Mouse (Mus musculus) embryonic facial prominence, embryonic 11.5 days (tissue): ENCODE data around the gene Tbc1d16. TPM values are rescaled to one million over a fixed set of nuclear protein-coding genes. Genes with fewer than 3 reads are reported as not detected.
"Not testable (repeated sequence)": the region's sequence is repeated elsewhere in the genome, so short reads cannot be mapped to it uniquely, and the experiment has no call there.

ENCODE experiments used
- ATAC-seq: fragments of 200-750 bp; cut with Nextera tagmentation; replicated peaks from 2 replicates; pipeline ENCODE4 v1.8.0; 2017; ENCODE audit warnings: low read depth; ENCODE audit not compliant: insufficient number of reproducible peaks, low FRiP score, low TSS enrichment
- DNase-seq: peaks from one replicate; pipeline ENCODE4 v3.0.0-alpha.2; 2015; ENCODE audit warnings: low spot score
- H3K27ac ChIP-seq: fragments of 300-500 bp; sonication (generic); replicated peaks from 2 replicates; pipeline ENCODE4 v1.5.1; 2014; ENCODE audit warnings: mild to moderate bottlenecking, low read depth, low read length, control low read depth
- H3K27me3 ChIP-seq: fragments of 300-500 bp; sonication (generic); 2 replicates; pipeline ENCODE4 v1.6.1; 2014; ENCODE audit warnings: mild to moderate bottlenecking, low read length, moderate library complexity, mixed read lengths; ENCODE audit not compliant: control insufficient read depth, insufficient read depth
- H3K36me3 ChIP-seq: fragments of 300-500 bp; sonication (generic); replicated peaks from 2 replicates; pipeline ENCODE4 v1.6.1; 2014; ENCODE audit warnings: low read depth, mild to moderate bottlenecking, low read length, moderate library complexity, mixed read lengths; ENCODE audit not compliant: control insufficient read depth, insufficient read depth
- H3K4me1 ChIP-seq: fragments of 300-500 bp; sonication (generic); 2 replicates; pipeline ENCODE4 v1.6.1; 2014; ENCODE audit warnings: low read length, mixed read lengths; ENCODE audit not compliant: control insufficient read depth, insufficient read depth
- H3K4me2 ChIP-seq: fragments of 300-500 bp; sonication (generic); 2 replicates; pipeline ENCODE4 v1.6.1; 2014; ENCODE audit warnings: low read depth, mild to moderate bottlenecking, control low read depth, low read length, moderate library complexity
- H3K4me3 ChIP-seq: fragments of 300-500 bp; sonication (generic); 2 replicates; pipeline ENCODE4 v1.5.1; 2014; ENCODE audit warnings: low read depth, low read length, control low read depth
- H3K9ac ChIP-seq: fragments of 300-500 bp; sonication (generic); replicated peaks from 2 replicates; pipeline ENCODE4 v1.6.1; 2014; ENCODE audit warnings: mild to moderate bottlenecking, control low read depth, low read length
- H3K9me3 ChIP-seq: fragments of 300-500 bp; sonication (generic); replicated peaks from 2 replicates; pipeline ENCODE4 v1.6.1; 2016; ENCODE audit warnings: mild to moderate bottlenecking, low read length, inconsistent platforms, mixed read lengths; ENCODE audit not compliant: control insufficient read depth
- WGBS: fragments of 180-500 bp; shearing (Covaris S2); extraction: QIAGEN DNeasy Blood & Tissue Kit; methylation state at CpG from one replicate; pipeline ENCODE4 v1.1.7; 2014; 5-methylcytosine and 5-hydroxymethylcytosine counted together
- microRNA-seq: library from miRNA; unstranded; fragments of <30 nt; microRNA quantifications from one replicate; pipeline ENCODE4, GENCODE M21; 2016; ENCODE audit warnings: borderline number of aligned reads
- polyA plus RNA-seq: library from polyadenylated mRNA; unstranded; fragments of >200 nt; fragmentation: Nextera tagmentation; extraction: Ambion mirVana; gene quantifications from 2 replicates; pipeline ENCODE4 v1.2.1, GENCODE M21; 2014

Tbc1d16 gene
- polyA plus RNA-seq, 1 experiment from 2014 or later: 9.5 TPM

GRCm38 (mm10) chr11:119103991-119104390 is 124.3 kb downstream of the Tbc1d16 start:
- Histone ChIP-seq H3K9ac (no peak overlapping the region), H3K9me3 (no peaks in the 10 kb centered on the region), H3K36me3 (no peaks in the 10 kb centered on the region), H3K4me1 (no peaks in the 10 kb centered on the region; the same call in 1 of the 2 replicates), H3K27me3 (no peaks in the 10 kb centered on the region), H3K4me3 (no peak overlapping the region), H3K4me2 (no peak overlapping the region), H3K27ac (no peak overlapping the region)
- 85% methylated on average over 3 of the region's 3 CpGs for WGBS
- no peak for ATAC-seq
- no peak for DNase-seq

GRCm38 (mm10) chr11:119100355-119100754 is 127.9 kb downstream of the Tbc1d16 start:
- not testable (repeated sequence) for ATAC-seq, H3K4me1 ChIP-seq, H3K9ac ChIP-seq, H3K4me3 ChIP-seq, DNase-seq, H3K36me3 ChIP-seq, H3K9me3 ChIP-seq, H3K27me3 ChIP-seq, H3K27ac ChIP-seq, H3K4me2 ChIP-seq
- WGBS: 75% methylated on average over 4 of the region's 4 CpGs

- no peaks in the 10 kb centered on the region for H3K36me3 ChIP-seq
- 68% methylated on average over 4 of the region's 4 CpGs for WGBS
- peaks cover 3% of the 10 kb centered on the region; the same call in 1 of the 2 replicates for H3K27me3 ChIP-seq
- no peaks in the 10 kb centered on the region for H3K9me3 ChIP-seq
- no peak overlapping the region for H3K4me2 ChIP-seq
- no peak overlapping the region for H3K9ac ChIP-seq
- ATAC-seq (no peak), DNase-seq (no peak)
- H3K4me1 ChIP-seq: no peaks in the 10 kb centered on the region
- H3K27ac ChIP-seq: no peak overlapping the region
- no peak overlapping the region for H3K4me3 ChIP-seq
These were observed 130.1 kb downstream of the Tbc1d16 start for GRCm38 (mm10) chr11:119098202-119098601.

GRCm38 (mm10) chr11:119095441-119095840 is 132.9 kb downstream of the Tbc1d16 start:
- ATAC-seq (no peak), DNase-seq (no peak)
- Histone ChIP-seq H3K4me1 (no peaks in the 10 kb centered on the region; the same call in 1 of the 2 replicates), H3K9ac (no peak overlapping the region), H3K9me3 (no peaks in the 10 kb centered on the region), H3K36me3 (no peaks in the 10 kb centered on the region), H3K27me3 (peaks cover 5% of the 10 kb centered on the region), H3K27ac (no peak overlapping the region), H3K4me2 (no peak overlapping the region), H3K4me3 (no peak overlapping the region)
- 47% methylated on average over 3 of the region's 3 CpGs for WGBS

GRCm38 (mm10) chr11:119093322-119093721 is 135.0 kb downstream of the Tbc1d16 start:
- H3K4me2 ChIP-seq: no peak overlapping the region
- ATAC-seq: no peak
- no peak overlapping the region for H3K27ac ChIP-seq
- H3K4me3 ChIP-seq: no peak overlapping the region
- H3K27me3 ChIP-seq: peaks cover 25% of the 10 kb centered on the region
- no peaks in the 10 kb centered on the region for H3K9me3 ChIP-seq
- WGBS: 43% methylated on average over 1 of the region's 1 CpGs
- no peak overlapping the region for H3K9ac ChIP-seq
- no peak for DNase-seq
- peaks cover 8% of the 10 kb centered on the region for H3K4me1 ChIP-seq
- H3K36me3 ChIP-seq: no peaks in the 10 kb centered on the region

Small RNA genes lying within 50 kb of the gene (microRNA-seq; reads per million reads assigned to microRNA genes)
- gene Mir6934: not detected

Other genes starting within 250 kb of the Tbc1d16 start
- not detected in 2 replicates for gene Enpp7, start 240.3 kb downstream of the Tbc1d16 start, polyA plus RNA-seq
- 87.1 and 91.8 TPM in 2 replicates for gene Cbx2, start 205.5 kb downstream of the Tbc1d16 start, polyA plus RNA-seq
- gene Cbx8, start 187.5 kb downstream of the Tbc1d16 start, polyA plus RNA-seq: 10.3 and 12.2 TPM in 2 replicates
- gene Cbx4, start 142.3 kb downstream of the Tbc1d16 start, polyA plus RNA-seq: 4.4 and 4.8 TPM in 2 replicates
- gene Ccdc40, start 73 bp upstream of the Tbc1d16 start, polyA plus RNA-seq: 12.1 and 13.4 TPM in 2 replicates
- gene Gaa, start 39.4 kb upstream of the Tbc1d16 start, polyA plus RNA-seq: 15.7 and 19.0 TPM in 2 replicates
- 392 and 414 TPM in 2 replicates for gene Eif4a3, start 71.6 kb upstream of the Tbc1d16 start, polyA plus RNA-seq
- 0.06 and 0.08 TPM in 2 replicates for gene Card14, start 79.3 kb upstream of the Tbc1d16 start, polyA plus RNA-seq
- 4.5 and 6.2 TPM in 2 replicates for gene Sgsh, start 127.0 kb upstream of the Tbc1d16 start, polyA plus RNA-seq
- 5.5 and 7.1 TPM in 2 replicates for gene Slc26a11, start 127.1 kb upstream of the Tbc1d16 start, polyA plus RNA-seq
- 1.7 and 1.8 TPM in 2 replicates for gene Rnf213, start 164.6 kb upstream of the Tbc1d16 start, polyA plus RNA-seq